Mouse (Mus musculus) splenic B cell, adult 2 months (primary cell): ENCODE data around the gene Bcorl1.

Experiments used
- DNase-seq: peaks from one replicate; pipeline ENCODE4 v3.0.0-alpha.2; 2011; ENCODE audit warnings: low read depth, low spot score
- H3K27me3 ChIP-seq: 2 replicates; pipeline ENCODE4 v1.6.1; 2012; ENCODE audit warnings: mild to moderate bottlenecking, low read length, moderate library complexity, mixed read lengths; ENCODE audit not compliant: control insufficient read depth, poor library complexity, insufficient read depth, severe bottlenecking
- H3K36me3 ChIP-seq: 2 replicates; pipeline ENCODE4 v1.6.1; 2012; ENCODE audit warnings: mild to moderate bottlenecking, low read length, moderate library complexity, mixed read lengths; ENCODE audit not compliant: control insufficient read depth, poor library complexity, insufficient read depth, severe bottlenecking

The Bcorl1 gene

DNA sequence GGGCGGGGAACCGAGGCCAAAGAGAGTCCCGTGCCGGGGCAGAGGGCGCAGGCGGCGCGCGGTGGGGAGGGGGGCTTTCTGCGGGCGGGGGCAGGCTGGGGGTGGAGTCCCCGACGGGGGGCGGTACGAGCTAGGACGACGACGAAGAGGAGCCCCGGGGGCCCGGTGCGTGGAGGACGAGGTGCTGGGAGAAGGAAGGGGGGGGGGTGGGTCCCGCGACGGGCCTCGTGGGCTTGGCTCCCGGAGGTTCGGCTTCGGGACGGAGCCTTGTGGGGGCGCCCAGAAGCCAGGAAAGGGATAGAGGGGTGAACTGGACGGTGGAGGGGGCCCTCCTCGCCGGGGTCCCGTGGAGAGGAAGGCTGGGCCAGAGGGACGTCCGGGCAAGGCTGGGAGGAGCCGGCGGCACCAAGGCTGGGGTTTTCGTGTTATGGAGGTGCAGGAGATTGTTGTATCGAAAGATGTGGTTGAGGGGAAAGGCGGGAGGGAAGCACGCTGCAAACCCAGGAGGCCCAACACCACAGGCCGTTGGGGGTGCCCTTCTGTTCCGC lies 4.3 kb downstream of the Bcorl1 start:
- H3K36me3 ChIP-seq: no peaks in the 10 kb centered on the region
- peak; percentile 24 for DNase-seq
- no peaks in the 10 kb centered on the region for H3K27me3 ChIP-seq

DNA sequence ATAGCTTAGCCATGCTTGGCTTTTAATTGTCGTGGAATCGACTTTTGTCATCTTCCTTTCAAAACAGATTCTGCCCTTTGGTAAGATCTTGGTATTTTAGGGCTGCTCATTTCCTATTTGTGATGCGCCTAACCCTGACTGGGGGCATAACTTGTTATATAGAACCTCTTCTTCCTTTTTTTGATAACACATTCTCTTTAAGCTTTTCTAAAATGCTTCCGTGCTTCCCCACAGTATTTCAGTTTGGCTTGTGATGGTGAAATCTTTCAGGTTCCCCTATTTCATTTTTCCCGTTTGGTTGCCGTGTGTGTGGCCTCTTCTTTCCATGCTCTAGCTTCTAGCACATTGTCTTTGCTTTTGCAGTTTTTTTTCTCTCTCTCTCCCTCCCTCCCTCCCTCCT lies 14.2 kb downstream of the Bcorl1 start:
- H3K27me3 ChIP-seq: no peaks in the 10 kb centered on the region
- no peak for DNase-seq

DNA sequence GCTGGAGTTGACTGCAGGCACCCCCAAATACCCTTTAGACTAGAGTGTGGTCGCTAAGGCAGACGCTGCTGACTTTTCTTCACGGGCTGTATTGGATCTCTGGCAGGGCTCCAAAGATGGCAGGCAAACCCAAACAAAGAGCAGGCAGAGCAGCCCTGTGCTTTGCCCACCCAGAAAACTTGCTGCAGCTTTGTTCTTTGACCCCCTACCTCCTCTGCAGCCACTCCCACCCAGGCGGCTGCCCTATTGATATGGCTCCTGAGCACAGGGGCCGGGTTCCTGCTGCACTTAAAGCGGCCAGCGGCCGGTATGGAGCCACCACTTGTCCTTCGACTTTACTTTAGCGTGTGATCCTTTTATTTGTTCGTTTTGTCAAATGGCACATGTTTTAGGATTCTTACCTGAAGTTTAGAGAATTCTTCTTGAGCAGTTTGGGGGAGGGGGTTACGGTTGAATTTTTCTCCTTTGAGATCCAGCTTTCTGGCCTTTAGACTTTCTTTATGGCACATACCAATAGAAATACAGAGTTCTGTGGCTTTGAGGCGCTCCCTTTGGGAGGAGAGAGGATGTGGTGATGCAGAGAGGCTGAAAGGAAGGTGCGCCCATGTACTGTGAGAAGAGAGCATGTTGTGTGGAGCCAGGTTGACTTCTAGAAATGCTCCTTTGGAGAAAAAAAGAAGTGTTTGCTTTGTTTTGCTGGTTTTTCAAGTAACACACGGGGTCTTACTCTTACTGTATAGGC lies 24.8 kb downstream of the Bcorl1 start:
- no peaks in the 10 kb centered on the region for H3K36me3 ChIP-seq
- H3K27me3 ChIP-seq: no peaks in the 10 kb centered on the region
- no peak for DNase-seq

More for the DNA sequence above, 14.2 kb downstream of the Bcorl1 start:
- H3K36me3 ChIP-seq: no peaks in the 10 kb centered on the region

DNA sequence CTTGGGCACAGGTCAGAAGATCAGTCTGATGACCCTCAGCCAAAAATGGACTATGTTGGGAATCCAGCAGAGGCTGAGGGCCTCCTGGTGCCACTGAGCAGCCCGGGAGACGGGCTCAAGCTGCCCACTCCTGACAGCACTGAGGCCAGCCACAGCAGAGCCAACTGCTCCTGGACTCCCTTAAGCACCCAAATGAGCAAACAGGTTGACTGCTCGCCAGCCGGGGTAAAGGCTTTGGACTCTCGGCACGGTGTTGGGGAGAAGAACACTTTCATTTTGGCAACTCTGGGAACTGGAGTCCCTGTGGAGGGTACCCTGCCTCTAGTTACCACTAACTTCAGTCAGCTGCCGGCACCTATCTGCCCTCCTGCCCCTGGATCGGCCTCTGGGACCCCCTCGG lies 26.7 kb downstream of the Bcorl1 start:
- H3K27me3 ChIP-seq: no peaks in the 10 kb centered on the region
- DNase-seq: no peak

DNA sequence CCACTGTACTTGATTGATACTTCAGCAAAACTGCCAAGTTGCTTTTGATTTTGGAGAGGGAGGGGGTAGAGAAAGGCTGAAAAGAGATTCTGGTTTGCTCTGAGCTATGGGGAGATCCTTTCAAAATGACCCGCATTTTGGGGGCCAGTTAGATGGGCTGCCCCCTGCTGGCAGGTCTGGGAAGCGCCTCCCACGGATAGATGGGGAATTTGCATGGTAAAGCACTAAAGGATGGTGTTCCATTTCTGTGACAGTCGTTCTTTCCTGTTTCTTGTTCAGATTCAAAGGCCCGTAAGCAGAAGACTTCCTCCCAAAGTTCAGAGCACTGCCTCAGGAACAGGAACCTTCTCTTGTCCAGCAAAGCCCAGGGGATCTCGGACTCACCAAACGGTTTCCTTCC lies 42.5 kb downstream of the Bcorl1 start:
- no peaks in the 10 kb centered on the region for H3K27me3 ChIP-seq
- DNase-seq: peak; percentile 69
- H3K36me3 ChIP-seq: no peaks in the 10 kb centered on the region

More for the DNA sequence above, 26.7 kb downstream of the Bcorl1 start:
- no peaks in the 10 kb centered on the region for H3K36me3 ChIP-seq

DNA sequence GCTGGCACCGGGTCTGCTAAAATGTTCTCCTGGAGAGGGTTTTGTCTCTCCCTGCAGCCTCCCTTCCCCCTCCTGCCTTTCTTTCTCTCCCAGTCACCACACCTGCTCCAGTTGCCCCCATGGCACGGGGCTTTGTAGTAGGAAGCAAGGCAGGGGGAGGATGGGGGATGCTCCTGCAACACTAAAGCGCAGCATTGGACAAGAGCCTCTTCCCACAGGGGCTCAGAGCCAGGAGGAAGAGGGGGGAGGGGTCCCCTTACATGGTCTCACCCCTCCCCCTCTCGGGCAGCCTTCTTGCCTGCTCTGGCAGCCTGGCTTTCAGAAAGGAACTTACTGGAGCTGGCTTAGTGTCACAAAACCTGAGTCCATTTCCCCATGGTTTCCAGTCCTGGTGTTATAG lies 44.8 kb downstream of the Bcorl1 start:
- Histone ChIP-seq H3K27me3 (no peaks in the 10 kb centered on the region), H3K36me3 (no peaks in the 10 kb centered on the region)
- DNase-seq: no peak

DNA sequence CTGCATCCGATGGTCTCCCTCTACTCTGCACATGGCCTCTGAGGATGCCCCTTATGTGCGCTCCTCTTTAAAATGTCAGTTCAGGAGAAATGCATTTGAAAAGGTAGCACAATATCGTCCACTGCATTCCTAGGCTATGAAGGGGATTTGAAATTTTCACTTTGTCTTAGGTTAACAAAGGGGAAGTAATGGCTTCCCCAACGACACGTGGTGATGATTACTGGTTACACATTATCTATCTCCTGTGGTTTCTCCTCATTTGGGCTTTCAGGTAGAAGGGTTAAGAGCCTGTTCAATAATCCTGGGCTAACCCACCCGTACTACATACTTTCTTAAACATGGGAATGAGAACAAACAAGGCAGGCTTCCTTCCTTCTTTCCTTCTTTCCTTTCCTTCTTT lies 48.2 kb downstream of the Bcorl1 start:
- Histone ChIP-seq H3K36me3 (no peaks in the 10 kb centered on the region), H3K27me3 (no peaks in the 10 kb centered on the region)
- DNase-seq: no peak

DNA sequence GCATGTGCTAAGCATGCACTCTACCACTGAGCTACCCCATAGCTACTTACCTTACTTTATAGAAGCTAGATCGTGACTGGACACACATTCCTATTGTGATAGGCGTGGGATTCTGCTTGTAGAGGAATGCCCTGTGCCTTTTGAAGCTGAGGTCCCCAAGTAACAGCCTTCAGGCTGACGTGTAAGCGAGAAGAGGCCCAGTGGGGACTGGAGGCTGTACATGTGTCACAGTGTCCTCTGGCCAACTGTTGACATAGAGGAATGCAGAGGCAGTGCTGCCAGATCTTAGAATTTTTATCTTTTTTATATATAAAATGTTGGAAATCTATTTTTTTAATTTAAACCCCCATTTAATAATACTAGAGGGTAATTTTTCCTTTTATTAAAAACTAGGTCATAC lies 58.8 kb downstream of the Bcorl1 start:
- H3K27me3 ChIP-seq: no peaks in the 10 kb centered on the region
- H3K36me3 ChIP-seq: no peaks in the 10 kb centered on the region
- no peak for DNase-seq

DNA sequence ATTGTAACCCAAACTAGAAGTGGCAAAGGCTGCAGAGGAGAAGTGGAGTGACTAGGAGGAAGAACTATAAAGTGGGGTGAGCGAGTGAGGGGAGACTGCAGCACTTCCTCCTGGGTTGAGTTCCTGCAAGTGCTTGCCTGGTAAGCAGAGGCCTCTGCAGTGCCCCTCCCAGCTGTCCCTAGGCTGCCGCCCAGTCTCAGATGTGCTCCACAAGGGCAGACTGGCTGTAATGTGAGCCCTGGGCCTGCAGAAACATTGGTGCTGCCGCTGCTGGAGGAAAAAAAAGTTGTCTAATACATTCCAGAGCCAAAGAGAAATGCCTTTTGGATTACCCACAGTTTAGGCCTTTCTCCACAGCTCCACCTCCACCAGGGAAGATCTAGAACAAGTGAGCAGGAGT lies 64.0 kb downstream of the Bcorl1 start:
- DNase-seq: no peak
- H3K36me3 ChIP-seq: no peaks in the 10 kb centered on the region

DNA sequence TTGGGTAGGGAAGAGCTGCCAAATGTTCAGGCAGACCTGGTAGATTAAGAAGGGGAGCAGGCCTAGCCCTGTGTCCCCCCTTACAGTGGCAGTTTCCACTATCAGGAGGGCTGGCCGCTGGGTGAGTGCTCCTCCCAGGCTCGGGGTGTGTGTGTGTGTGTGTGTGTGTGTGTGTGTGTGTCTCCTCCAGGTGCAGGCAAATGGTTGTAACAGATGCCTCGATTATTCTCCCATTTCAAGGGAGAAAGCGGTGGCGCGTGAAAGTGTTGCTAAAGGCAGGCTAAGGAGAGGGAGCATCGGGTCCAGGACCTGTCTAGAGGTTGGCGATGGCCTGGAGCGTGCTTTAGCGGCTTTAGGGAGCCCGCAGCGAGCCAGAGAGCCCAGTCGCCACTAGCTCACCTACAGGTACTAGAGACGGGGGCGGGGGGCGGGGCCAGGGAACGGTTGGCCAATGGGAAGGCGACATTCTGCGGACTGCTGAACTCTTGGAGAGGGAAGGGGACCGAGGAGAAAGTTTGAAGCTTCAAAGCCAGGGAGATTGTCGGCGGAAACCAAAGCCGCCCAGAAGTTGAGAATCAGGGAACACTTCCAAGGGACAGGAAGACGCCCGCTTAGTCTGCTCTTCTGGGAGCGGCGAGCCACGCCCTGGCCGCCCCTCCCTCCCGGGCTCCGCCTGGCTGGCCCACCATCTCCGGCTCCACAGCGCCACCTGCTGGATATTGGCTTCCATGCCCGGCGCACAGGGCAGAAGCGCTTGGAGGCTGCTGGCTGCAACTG lies 68.6 kb downstream of the Bcorl1 start:
- 0 out of 2 replicates have a peak, but pooled peaks cover 3% of the 10 kb centered on the region for H3K36me3 ChIP-seq
- no peaks in the 10 kb centered on the region for H3K27me3 ChIP-seq
- DNase-seq: peak; percentile 86

More for the DNA sequence above, 64.0 kb downstream of the Bcorl1 start:
- H3K27me3 ChIP-seq: no peaks in the 10 kb centered on the region

DNA sequence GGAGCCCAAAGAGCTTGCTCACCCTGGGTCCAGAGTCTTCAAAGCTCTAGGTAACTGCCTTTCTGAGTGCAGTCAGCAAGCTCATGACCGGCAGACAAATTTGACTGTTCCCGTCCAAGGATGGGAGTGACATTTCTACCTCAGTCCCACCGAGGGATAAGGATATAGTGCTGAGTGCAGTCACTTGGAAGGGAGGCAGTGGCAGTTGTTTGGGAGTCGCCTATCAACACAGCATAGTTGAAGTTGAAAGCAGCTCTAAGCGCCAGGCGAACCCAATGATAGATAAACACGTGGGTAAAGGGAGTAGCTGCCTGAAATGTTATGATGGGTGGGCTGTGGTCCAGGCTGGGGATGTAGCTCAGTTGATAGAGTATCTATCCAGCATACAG lies 69.2 kb downstream of the Bcorl1 start:
- Histone ChIP-seq H3K36me3 (0 out of 2 replicates have a peak, but pooled peaks cover 4% of the 10 kb centered on the region), H3K27me3 (no peaks in the 10 kb centered on the region)
- no peak for DNase-seq

DNA sequence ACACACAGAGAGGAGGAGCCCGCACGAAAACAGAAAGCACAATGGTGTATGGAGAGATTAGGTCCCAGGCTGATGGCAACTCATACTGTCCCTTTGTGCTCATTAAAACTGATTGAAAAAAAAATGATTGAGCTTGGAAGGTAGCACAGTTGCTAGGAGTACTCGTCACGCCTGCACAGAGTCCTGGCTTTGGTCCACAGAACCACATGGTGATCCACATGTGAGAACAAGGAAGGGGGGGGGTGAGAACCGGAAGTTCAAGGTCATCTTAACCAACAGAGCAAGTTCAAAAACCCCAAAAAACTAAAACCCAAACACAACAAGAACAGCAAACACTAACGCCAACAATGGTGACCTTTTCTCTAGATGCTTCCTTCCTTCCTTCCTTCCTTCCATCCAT lies 71.5 kb downstream of the Bcorl1 start:
- no peaks in the 10 kb centered on the region for H3K27me3 ChIP-seq
- H3K36me3 ChIP-seq: peaks cover 4% of the 10 kb centered on the region; the same call in 1 of the 2 replicates
- DNase-seq: no peak

DNA sequence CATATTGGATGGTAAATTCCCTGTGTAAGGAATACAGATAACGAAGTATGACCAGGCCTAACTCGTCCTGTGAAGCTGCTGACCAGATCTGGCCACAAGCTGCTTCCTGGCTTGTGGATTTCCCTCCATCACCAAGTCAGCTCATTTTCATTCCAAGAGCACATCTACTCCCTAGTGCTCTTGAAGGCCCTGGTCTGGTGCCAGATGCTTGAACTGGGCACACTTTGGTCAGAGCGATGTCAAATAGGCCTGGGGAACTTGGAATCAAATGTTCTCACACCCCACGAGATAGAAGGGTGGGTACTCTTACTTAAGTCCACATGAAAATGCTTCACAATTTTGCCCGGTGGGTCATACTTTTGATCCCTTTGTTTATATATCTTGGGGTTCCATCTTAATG lies 73.1 kb downstream of the Bcorl1 start:
- DNase-seq: no peak
- Histone ChIP-seq H3K36me3 (peaks cover 4% of the 10 kb centered on the region; the same call in 1 of the 2 replicates), H3K27me3 (no peaks in the 10 kb centered on the region)

DNA sequence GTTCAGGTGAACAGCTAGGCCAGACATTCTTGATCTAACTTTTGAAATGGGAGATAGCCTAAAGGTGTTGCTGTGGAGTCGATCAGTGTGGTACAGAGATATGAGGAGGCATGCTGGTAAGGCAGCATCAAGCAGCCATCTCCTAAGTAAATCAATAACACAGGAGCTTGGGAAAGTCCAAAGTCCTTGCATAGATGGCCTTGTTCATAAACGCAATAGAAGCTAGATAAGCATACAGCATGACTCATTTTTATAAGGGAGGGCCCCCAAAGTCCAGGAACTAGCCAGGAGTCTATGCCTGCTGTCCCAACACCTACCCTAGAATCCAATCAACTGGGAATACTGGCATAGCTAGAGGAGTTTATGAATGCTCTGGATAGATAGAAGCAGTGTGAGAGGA lies 77.3 kb downstream of the Bcorl1 start:
- no peak for DNase-seq
- H3K36me3 ChIP-seq: peaks cover 8% of the 10 kb centered on the region; the same call in 1 of the 2 replicates
- H3K27me3 ChIP-seq: no peaks in the 10 kb centered on the region

DNA sequence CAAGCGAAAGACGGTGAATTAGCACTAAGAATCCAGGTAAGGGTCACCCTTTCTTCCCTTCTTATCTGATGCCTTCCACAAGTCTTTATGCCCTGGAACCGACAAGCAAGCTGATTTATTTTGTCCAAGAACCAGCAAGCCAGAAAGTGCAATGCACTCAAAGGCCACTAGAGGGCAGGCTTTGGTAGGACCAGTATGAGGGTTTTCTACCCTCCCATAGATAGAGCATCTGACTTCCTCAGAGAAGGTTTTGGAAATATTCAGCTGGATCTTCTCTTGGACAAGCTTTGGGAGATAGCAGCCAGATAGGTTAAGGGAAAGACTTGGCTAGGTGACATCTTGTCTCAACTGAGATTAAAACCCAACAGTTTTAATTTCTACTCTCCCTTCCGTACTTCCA lies 81.8 kb downstream of the Bcorl1 start:
- H3K27me3 ChIP-seq: no peaks in the 10 kb centered on the region
- DNase-seq: peak; percentile 83
- H3K36me3 ChIP-seq: peaks cover 4% of the 10 kb centered on the region; the same call in 1 of the 2 replicates
